Mouse (Mus musculus): ENCODE data around the gene Mark1.

The Mark1 gene

GRCm38 (mm10) chr1:184999071-184999750, at the start of gene Mark1:
Gene Mark1 (minus strand): TSS chr1:184999570.
- in situ Hi-C loops (cut with MboI; ENCODE audit: low sequenced_read_pairs): no loop called here

- in situ Hi-C loops (cut with MboI; ENCODE audit: low sequenced_read_pairs): no loop called here
These were observed 48.3 kb upstream of the Mark1 start for GRCm38 (mm10) chr1:185047516-185048247.

GRCm38 (mm10) chr1:185046513-185046912, 47.1 kb upstream of the Mark1 start:
- in situ Hi-C loops (cut with MboI; ENCODE audit: low sequenced_read_pairs): no loop called here

- in situ Hi-C loops (cut with MboI; ENCODE audit: low sequenced_read_pairs): no loop called here
These were observed 38.9 kb upstream of the Mark1 start for GRCm38 (mm10) chr1:185038183-185038686.

- in situ Hi-C loops (cut with MboI; ENCODE audit: low sequenced_read_pairs): no loop called here
These were observed 31.2 kb upstream of the Mark1 start for GRCm38 (mm10) chr1:185030565-185030964.

- in situ Hi-C loops (cut with MboI; ENCODE audit: low sequenced_read_pairs): no loop called here
These were observed 21.2 kb upstream of the Mark1 start for GRCm38 (mm10) chr1:185020429-185021168.

GRCm38 (mm10) chr1:185012566-185012965, 13.2 kb upstream of the Mark1 start:
- in situ Hi-C loops (cut with MboI; ENCODE audit: low sequenced_read_pairs): no loop called here

- in situ Hi-C loops (cut with MboI; ENCODE audit: low sequenced_read_pairs): no loop called here
These were observed 7.7 kb upstream of the Mark1 start for GRCm38 (mm10) chr1:185007066-185007465.

GRCm38 (mm10) chr1:184999780-185000599, 620 bp upstream of the Mark1 start:
- in situ Hi-C loops (cut with MboI; ENCODE audit: low sequenced_read_pairs): no loop called here

- in situ Hi-C loops (cut with MboI; ENCODE audit: low sequenced_read_pairs): no loop called here
These were observed 739 bp downstream of the Mark1 start for GRCm38 (mm10) chr1:184998631-184999030.

GRCm38 (mm10) chr1:184998161-184998560, 1.2 kb downstream of the Mark1 start:
- in situ Hi-C loops (cut with MboI; ENCODE audit: low sequenced_read_pairs): no loop called here

GRCm38 (mm10) chr1:184997466-184997865, 1.9 kb downstream of the Mark1 start:
- in situ Hi-C loops (cut with MboI; ENCODE audit: low sequenced_read_pairs): no loop called here

- in situ Hi-C loops (cut with MboI; ENCODE audit: low sequenced_read_pairs): no loop called here
These were observed 4.0 kb downstream of the Mark1 start for GRCm38 (mm10) chr1:184995335-184995734.

GRCm38 (mm10) chr1:184991191-184991590, 8.2 kb downstream of the Mark1 start:
- in situ Hi-C loops (cut with MboI; ENCODE audit: low sequenced_read_pairs): no loop called here

- in situ Hi-C loops (cut with MboI; ENCODE audit: low sequenced_read_pairs): no loop called here
These were observed 12.6 kb downstream of the Mark1 start for GRCm38 (mm10) chr1:184986748-184987147.

- in situ Hi-C loops (cut with MboI; ENCODE audit: low sequenced_read_pairs): no loop called here
These were observed 14.6 kb downstream of the Mark1 start for GRCm38 (mm10) chr1:184984723-184985122.

- in situ Hi-C loops (cut with MboI; ENCODE audit: low sequenced_read_pairs): no loop called here
These were observed 15.6 kb downstream of the Mark1 start for GRCm38 (mm10) chr1:184983751-184984150.

GRCm38 (mm10) chr1:184972214-184972776, 27.1 kb downstream of the Mark1 start:
- in situ Hi-C loops (cut with MboI; ENCODE audit: low sequenced_read_pairs): loop anchor here (25.0 kb wide), 1 partner anchor 215 kb away; no protein-coding TSS in a partner anchor

GRCm38 (mm10) chr1:184969374-184969773, 30.0 kb downstream of the Mark1 start:
- in situ Hi-C loops (cut with MboI; ENCODE audit: low sequenced_read_pairs): loop anchor here (25.0 kb wide), 1 partner anchor 218 kb away; no protein-coding TSS in a partner anchor

Measured in CH12F3 (cell line).